Mouse (Mus musculus) stomach, postnatal 0 days (tissue): ENCODE data around the gene Spink4. TPM values are rescaled to one million over a fixed set of nuclear protein-coding genes. Genes with fewer than 3 reads are reported as not detected.

Experiments
- ATAC-seq: fragments of 200-750 bp; cut with Nextera tagmentation; 2 replicates; pipeline ENCODE4 v1.8.0; 2017; ENCODE audit not compliant: low FRiP score, low TSS enrichment
- DNase-seq: peaks from one replicate; pipeline ENCODE4 v3.0.0-alpha.2; 2016; ENCODE audit warnings: low spot score
- H3K27ac ChIP-seq: fragments of 300-500 bp; sonication (generic); replicated peaks from 2 replicates; pipeline ENCODE4 v1.5.1; 2014; ENCODE audit warnings: mild to moderate bottlenecking, control low read depth
- H3K27me3 ChIP-seq: fragments of 300-500 bp; sonication (generic); 2 replicates; pipeline ENCODE4 v1.6.1; 2014; ENCODE audit warnings: low read length; ENCODE audit not compliant: control insufficient read depth, insufficient read depth
- H3K36me3 ChIP-seq: fragments of 300-500 bp; sonication (generic); 2 replicates; pipeline ENCODE4 v1.6.1; 2014; ENCODE audit warnings: low read length, mixed read lengths; ENCODE audit not compliant: control insufficient read depth, insufficient read depth
- H3K4me1 ChIP-seq: fragments of 300-500 bp; sonication (generic); replicated peaks from 2 replicates; pipeline ENCODE4 v1.6.1; 2014; ENCODE audit warnings: antibody characterized with exemption; ENCODE audit not compliant: control insufficient read depth, insufficient read depth
- H3K4me2 ChIP-seq: fragments of 300-500 bp; sonication (generic); replicated peaks from 2 replicates; pipeline ENCODE4 v1.6.1; 2014; ENCODE audit warnings: low read depth, mild to moderate bottlenecking, control low read depth, moderate library complexity
- H3K4me3 ChIP-seq: fragments of 300-500 bp; sonication (generic); 2 replicates; pipeline ENCODE4 v1.5.1; 2014; ENCODE audit warnings: low read depth, low read length, control low read depth
- H3K9ac ChIP-seq: fragments of 300-500 bp; sonication (generic); 2 replicates; pipeline ENCODE4 v1.6.1; 2014; ENCODE audit warnings: mild to moderate bottlenecking, low read length, control low read depth, mixed read lengths
- H3K9me3 ChIP-seq: fragments of 300-500 bp; sonication (generic); 2 replicates; pipeline ENCODE4 v1.6.1; 2016; ENCODE audit warnings: low read length; ENCODE audit not compliant: control insufficient read depth
- CTCF ChIP-seq: IDR thresholded peaks from 2 replicates; pipeline ENCODE4 v1.5.1; 2016; ENCODE audit warnings: antibody characterized with exemption, low read depth, mild to moderate bottlenecking, moderate library complexity
- EP300 ChIP-seq: optimal IDR thresholded peaks from 2 replicates; pipeline ENCODE3; 2016; ENCODE audit warnings: antibody characterized with exemption
- WGBS: fragments of 180-500 bp; shearing (Covaris S2); extraction: QIAGEN DNeasy Blood & Tissue Kit; methylation state at CpG from one replicate; pipeline ENCODE4 v1.1.7; 2014; 5-methylcytosine and 5-hydroxymethylcytosine counted together
- polyA plus RNA-seq: library from polyadenylated mRNA; unstranded; fragments of >200 nt; fragmentation: Nextera tagmentation; extraction: Ambion mirVana; gene quantifications from 2 replicates; pipeline ENCODE4 v1.2.1, GENCODE M21; 2015

The Spink4 gene
- polyA plus RNA-seq, 1 experiment from 2014 or later = 86.9 TPM

DNA sequence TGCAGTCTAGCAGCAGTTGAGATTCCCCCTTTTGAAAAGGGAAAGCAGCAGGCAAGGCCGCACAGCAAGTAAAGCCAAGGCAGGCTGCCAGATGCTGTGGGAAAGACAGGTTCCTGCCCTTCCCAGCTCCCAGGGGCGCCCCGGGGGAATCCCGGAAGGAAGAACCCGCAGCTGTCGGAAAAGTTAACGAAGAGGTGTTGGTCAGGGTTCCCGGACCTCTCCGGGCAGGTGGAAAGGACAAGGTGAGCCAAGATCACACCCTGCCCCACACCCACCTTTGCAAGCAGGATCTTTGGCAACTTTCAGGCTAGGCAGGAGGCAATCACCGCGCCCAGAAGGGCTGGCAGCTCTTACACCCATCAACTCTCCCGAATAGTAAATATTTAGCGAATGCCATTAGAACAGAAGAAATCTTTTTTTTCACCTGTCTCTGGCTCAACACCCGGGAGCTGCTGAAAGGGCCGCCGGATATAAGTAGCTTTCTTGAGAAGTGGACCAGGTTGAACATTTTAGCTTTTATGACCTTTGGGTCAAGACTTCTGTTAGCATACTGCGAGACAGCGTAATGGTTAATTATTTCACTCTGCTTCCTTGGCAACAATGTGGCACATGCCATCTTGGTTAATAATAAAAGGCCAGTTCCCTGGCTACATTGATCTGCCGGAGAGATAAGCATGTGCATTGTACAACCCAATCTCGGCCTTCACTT lies 11.4 kb upstream of the Spink4 start:
- Histone ChIP-seq H3K36me3 (no peaks in the 10 kb centered on the region), H3K27me3 (no peaks in the 10 kb centered on the region), H3K4me1 (no peaks in the 10 kb centered on the region), H3K4me3 (no peak overlapping the region), H3K9ac (peak overlapping the region; percentile 50; the same call in 1 of the 2 replicates), H3K4me2 (peak overlapping the region; percentile 32; the same call in 1 of the 2 replicates), H3K9me3 (no peaks in the 10 kb centered on the region), H3K27ac (peak overlapping the region; percentile 88)
- WGBS = 23% methylated on average over 20 of the region's 20 CpGs
- peak; percentile 83 for ATAC-seq
- no peak for TF ChIP-seq EP300
- TF ChIP-seq CTCF = no peak
- DNase-seq = peak; percentile 87

- no peak overlapping the region for H3K9ac ChIP-seq
- DNase-seq = no peak
Measured at GRCm38 (mm10) chr4:40914287-40914867, 5.5 kb upstream of the Spink4 start.

GRCm38 (mm10) chr4:40915947-40916346 lies 3.9 kb upstream of the Spink4 start:
- no peak for DNase-seq
- ATAC-seq = peak; percentile 43
- no peaks in the 10 kb centered on the region; the same call in 1 of the 2 replicates for H3K4me1 ChIP-seq
- no peaks in the 10 kb centered on the region for H3K27me3 ChIP-seq
- H3K9ac ChIP-seq = no peak overlapping the region
- H3K4me3 ChIP-seq = no peak overlapping the region
- WGBS = 48% methylated on average over 5 of the region's 5 CpGs
- no peaks in the 10 kb centered on the region for H3K36me3 ChIP-seq
- 0 out of 2 replicates have a peak overlapping the region, but pooled peaks have one; percentile 30 for H3K27ac ChIP-seq
- no peak overlapping the region for H3K4me2 ChIP-seq
- TF ChIP-seq CTCF (no peak), EP300 (no peak)
- no peaks in the 10 kb centered on the region for H3K9me3 ChIP-seq

More at GRCm38 (mm10) chr4:40914287-40914867, 5.5 kb upstream of the Spink4 start:
- 0 out of 2 replicates have a peak, but pooled peaks have one; percentile 15 for ATAC-seq
- Histone ChIP-seq H3K36me3 (no peaks in the 10 kb centered on the region), H3K4me1 (no peaks in the 10 kb centered on the region; the same call in 1 of the 2 replicates), H3K9me3 (no peaks in the 10 kb centered on the region), H3K4me3 (no peak overlapping the region), H3K27me3 (no peaks in the 10 kb centered on the region), H3K4me2 (no peak overlapping the region), H3K27ac (no peak overlapping the region)
- TF ChIP-seq EP300 = no peak
- no peak for TF ChIP-seq CTCF

DNA sequence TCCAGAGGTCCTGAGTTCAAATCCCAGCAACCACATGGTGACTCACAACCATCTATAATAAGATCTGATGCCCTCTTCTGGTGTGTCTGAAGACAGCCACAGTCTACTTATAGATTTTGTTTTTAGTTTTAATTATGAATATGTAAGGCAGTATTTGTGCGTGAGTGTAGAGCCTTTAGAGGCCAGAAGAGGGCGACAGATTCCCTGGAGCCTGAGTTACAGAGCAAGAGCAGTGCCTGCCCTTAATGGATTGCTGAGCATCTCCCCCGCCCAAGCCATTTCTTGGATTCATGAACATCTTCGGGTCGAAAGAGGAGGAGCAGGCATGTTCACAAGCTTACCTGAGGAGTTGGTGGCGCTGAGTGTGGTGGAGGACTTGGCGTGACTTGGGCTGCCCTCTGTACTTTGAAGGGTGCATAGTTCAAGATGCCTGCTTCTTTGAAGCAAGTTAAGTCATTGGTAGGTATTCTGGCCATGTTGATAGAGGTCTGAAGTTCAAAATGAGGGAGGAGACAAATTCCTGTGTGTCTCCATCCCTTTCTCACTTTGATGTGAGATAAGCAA lies 3.2 kb upstream of the Spink4 start:
- H3K4me3 ChIP-seq = no peak overlapping the region
- no peaks in the 10 kb centered on the region; the same call in 1 of the 2 replicates for H3K4me1 ChIP-seq
- no peaks in the 10 kb centered on the region for H3K36me3 ChIP-seq
- WGBS = 89% methylated on average over 7 of the region's 7 CpGs
- no peaks in the 10 kb centered on the region for H3K27me3 ChIP-seq
- no peak overlapping the region for H3K4me2 ChIP-seq
- TF ChIP-seq EP300 (no peak), CTCF (peak; percentile 34; the same call in 1 of the 2 replicates)
- H3K27ac ChIP-seq = no peak overlapping the region
- DNase-seq (no peak), ATAC-seq (no peak)
- H3K9ac ChIP-seq = no peak overlapping the region
- no peaks in the 10 kb centered on the region for H3K9me3 ChIP-seq

DNA sequence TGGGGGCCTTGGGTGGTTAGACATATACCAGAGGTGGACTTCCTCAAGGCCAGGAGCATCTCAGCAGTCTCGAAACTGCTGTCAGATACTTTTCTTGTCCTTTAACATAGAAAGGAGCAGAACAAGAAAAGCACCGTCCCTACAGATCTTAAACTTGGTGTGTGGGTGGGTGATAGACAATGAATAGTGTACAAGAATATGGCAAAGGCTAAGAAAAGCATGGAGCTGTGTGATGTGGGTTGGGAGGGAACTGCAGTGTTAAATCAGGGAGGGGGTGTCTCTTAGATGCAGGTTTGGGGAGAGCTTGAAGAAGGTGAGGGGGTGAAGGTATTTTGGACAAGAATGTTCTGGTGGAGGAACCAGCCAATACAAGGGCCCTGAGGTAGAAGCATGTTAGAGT lies 724 bp downstream of the Spink4 start:
- ATAC-seq (no peak), DNase-seq (no peak)
- TF ChIP-seq EP300 (no peak), CTCF (no peak)
- Histone ChIP-seq H3K4me3 (no peak overlapping the region), H3K9me3 (no peaks in the 10 kb centered on the region), H3K4me1 (no peaks in the 10 kb centered on the region; the same call in 1 of the 2 replicates), H3K9ac (no peak overlapping the region), H3K4me2 (no peak overlapping the region), H3K27me3 (no peaks in the 10 kb centered on the region), H3K36me3 (no peaks in the 10 kb centered on the region), H3K27ac (no peak overlapping the region)
- WGBS = 83% methylated on average over 2 of the region's 2 CpGs

DNA sequence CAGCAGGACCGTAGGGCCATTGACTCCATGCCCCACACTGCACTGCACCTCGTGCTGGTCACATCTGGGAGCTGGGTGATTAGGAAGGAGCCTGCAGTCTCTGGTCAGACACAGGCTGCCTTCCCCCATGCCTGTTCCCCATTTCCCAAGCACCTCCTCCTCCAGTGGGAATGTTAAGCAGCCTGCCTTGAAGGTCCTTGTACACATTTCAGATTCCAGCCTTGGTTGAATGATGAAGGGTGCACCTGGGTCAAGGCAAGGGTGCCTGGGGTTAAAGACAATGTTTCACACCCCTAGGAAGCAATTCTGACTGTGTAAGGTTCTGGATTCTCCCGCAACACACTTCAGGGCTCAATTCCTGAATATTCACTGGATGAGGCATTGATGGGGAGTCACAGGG lies 1.4 kb downstream of the Spink4 start:
- H3K27ac ChIP-seq = no peak overlapping the region

More for the DNA sequence above, 1.4 kb downstream of the Spink4 start:
- ATAC-seq (no peak), DNase-seq (no peak)
- no peak for TF ChIP-seq EP300
- no peak for TF ChIP-seq CTCF
- no peak overlapping the region for H3K9ac ChIP-seq
- H3K9me3 ChIP-seq = no peaks in the 10 kb centered on the region
- H3K4me2 ChIP-seq = no peak overlapping the region
- H3K4me1 ChIP-seq = no peaks in the 10 kb centered on the region
- H3K36me3 ChIP-seq = no peaks in the 10 kb centered on the region
- H3K27me3 ChIP-seq = no peaks in the 10 kb centered on the region
- no peak overlapping the region for H3K4me3 ChIP-seq
- WGBS = 74% methylated on average over 3 of the region's 3 CpGs
